Mouse (Mus musculus): ENCODE measurements around the gene Clybl. TPM values are rescaled to one million over a fixed set of nuclear protein-coding genes. Genes with fewer than 3 reads are reported as not detected.
A peak's percentile ranks its signal among the peaks of the same experiment; 100 is the strongest.

Clybl gene
- polyA plus RNA-seq, 1 experiment from 2014 or later = 30.0 TPM

DNA sequence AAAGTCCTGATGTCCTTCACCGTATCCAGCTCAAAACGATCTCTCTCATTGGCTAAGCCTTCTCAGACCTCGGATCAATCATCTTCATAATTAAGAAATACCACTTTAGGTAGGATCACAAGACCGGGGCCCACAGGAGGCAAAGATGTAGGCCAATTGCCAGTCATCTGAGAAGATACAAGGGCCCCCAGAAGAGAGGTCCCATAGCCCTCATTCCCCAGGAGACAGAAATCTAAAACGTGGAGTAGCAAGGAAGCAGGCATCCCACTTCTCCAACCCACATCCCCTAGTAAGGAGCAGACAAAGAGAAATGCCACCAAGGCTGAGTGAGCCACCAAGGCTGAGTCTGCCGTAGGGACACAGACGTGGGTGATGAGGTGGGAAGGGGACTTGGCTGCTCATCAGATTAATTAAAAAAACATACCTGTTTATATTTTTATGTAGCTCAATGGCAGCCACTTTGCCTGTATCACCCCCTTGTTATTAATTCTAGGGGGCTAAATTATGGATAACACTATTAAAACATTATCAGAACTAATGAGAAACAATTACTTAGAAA lies 223.2 kb downstream of the Clybl start:
- H3K27me3 ChIP-seq (replicated peaks) = peaks cover 58% of the 10 kb centered on the region
- peaks cover 4% of the 10 kb centered on the region; the same call in 1 of the 2 replicates for H3K4me1 ChIP-seq
- H3K4me2 ChIP-seq = no peak overlapping the region
- H3K9ac ChIP-seq = no peak overlapping the region
- no peaks in the 10 kb centered on the region for H3K9me3 ChIP-seq (replicated peaks)
- no peaks in the 10 kb centered on the region for H3K36me3 ChIP-seq
- WGBS (ENCODE audit: insufficient replicate concordance) = 69% methylated on average over 7 of the region's 7 CpGs
- no peak overlapping the region for H3K4me3 ChIP-seq
- no peak overlapping the region for H3K27ac ChIP-seq
- ATAC-seq = no peak

- Histone ChIP-seq H3K4me1 (peaks cover 4% of the 10 kb centered on the region; the same call in 1 of the 2 replicates), H3K4me3 (no peak overlapping the region), H3K4me2 (no peak overlapping the region), H3K9me3 (replicated peaks) (no peaks in the 10 kb centered on the region), H3K9ac (no peak overlapping the region), H3K27ac (no peak overlapping the region), H3K27me3 (replicated peaks) (peaks cover 64% of the 10 kb centered on the region), H3K36me3 (no peaks in the 10 kb centered on the region)
- WGBS (ENCODE audit: insufficient replicate concordance) = 56% methylated on average over 12 of the region's 12 CpGs
- ATAC-seq = no peak
These were observed 223.7 kb downstream of the Clybl start for GRCm38 (mm10) chr14:122405236-122405635.

DNA sequence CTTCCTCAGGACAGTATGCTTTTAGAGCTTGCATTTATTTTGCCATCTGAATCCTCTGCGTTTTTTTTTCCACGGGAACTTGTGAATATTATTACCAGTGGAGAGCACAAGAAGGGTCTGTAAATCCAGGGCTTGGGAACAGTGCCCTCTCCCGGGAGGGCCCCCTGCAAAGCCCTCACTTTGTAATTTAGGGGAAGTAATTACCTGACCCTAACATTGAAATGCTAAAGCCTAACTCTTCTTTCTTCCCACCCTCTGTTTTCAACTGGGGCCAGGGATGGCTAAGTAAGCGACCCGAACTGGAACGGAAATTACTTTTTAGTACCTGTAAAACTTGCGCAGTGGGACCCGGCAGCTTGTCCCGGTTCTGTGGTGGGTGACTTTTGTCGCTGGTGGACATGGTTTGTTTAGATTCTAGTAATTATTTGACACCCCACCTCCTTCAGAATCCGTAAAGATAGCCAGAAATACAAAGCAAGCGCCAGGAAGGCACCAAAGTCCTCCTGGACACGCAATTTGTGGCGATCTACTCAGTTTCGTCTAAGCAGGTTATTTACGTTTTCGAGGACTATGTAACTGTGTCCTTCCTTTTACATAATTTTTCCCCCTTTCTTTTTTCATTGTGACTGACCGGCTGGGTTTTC lies 224.5 kb downstream of the Clybl start:
- Histone ChIP-seq H3K4me3 (peak overlapping the region; percentile 35), H3K9me3 (replicated peaks) (no peaks in the 10 kb centered on the region), H3K4me2 (peak overlapping the region; percentile 63), H3K27me3 (replicated peaks) (peaks cover 65% of the 10 kb centered on the region), H3K9ac (no peak overlapping the region), H3K27ac (no peak overlapping the region), H3K36me3 (no peaks in the 10 kb centered on the region), H3K4me1 (peaks cover 4% of the 10 kb centered on the region; the same call in 1 of the 2 replicates)
- no peak for ATAC-seq
- WGBS (ENCODE audit: insufficient replicate concordance) = 3% methylated on average over 18 of the region's 18 CpGs

DNA sequence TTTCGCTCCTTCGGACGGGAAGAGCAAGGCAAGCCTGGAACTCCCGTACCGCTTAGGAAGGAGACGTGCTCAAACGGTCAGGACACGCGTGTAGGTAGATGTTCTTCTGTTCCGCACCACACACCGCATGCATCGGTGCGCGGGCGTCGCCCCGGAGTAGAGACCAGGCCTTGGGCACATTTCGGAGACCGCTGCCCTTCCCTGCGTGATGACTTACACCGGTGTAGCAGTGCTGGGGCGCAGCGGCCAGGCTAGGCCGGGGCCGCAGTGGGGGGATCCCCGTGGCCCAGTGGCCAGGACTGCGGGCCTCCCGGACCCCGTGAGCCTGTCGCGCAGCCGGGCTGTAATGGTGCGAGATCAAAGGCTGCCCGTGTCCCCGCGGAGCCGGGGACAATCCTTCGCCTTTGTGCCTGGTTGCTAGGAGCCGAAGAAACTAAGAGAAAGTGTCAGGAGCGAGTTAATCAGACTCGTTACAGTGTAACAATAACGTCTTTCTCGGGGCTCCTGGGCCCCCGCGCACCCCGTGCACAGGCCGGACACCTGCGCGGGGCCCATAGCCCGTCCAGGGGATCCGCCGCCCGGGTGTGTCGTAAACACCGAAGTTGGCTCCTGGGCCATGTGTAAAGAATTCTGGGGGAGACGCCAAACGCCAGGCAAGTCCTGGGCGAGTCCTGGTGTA lies 225.2 kb downstream of the Clybl start:
- Histone ChIP-seq H3K27me3 (replicated peaks) (peaks cover 71% of the 10 kb centered on the region), H3K9ac (no peak overlapping the region), H3K4me3 (peak overlapping the region; percentile 35), H3K36me3 (no peaks in the 10 kb centered on the region), H3K9me3 (replicated peaks) (no peaks in the 10 kb centered on the region), H3K4me2 (peak overlapping the region; percentile 63), H3K27ac (no peak overlapping the region), H3K4me1 (peaks cover 4% of the 10 kb centered on the region; the same call in 1 of the 2 replicates)
- ATAC-seq = no peak
- 4% methylated on average over 58 of the region's 58 CpGs for WGBS (ENCODE audit: insufficient replicate concordance)

- Histone ChIP-seq H3K4me1 (no peaks in the 10 kb centered on the region), H3K9ac (no peak overlapping the region), H3K4me3 (no peak overlapping the region), H3K9me3 (replicated peaks) (no peaks in the 10 kb centered on the region), H3K4me2 (no peak overlapping the region), H3K27me3 (replicated peaks) (peaks cover 30% of the 10 kb centered on the region), H3K27ac (no peak overlapping the region), H3K36me3 (no peaks in the 10 kb centered on the region)
- no peak for ATAC-seq
- WGBS (ENCODE audit: insufficient replicate concordance) = 65% methylated on average over 2 of the region's 2 CpGs
These were observed 231.5 kb downstream of the Clybl start for GRCm38 (mm10) chr14:122412841-122413541.

- H3K36me3 ChIP-seq = no peaks in the 10 kb centered on the region
- no peak overlapping the region for H3K9ac ChIP-seq
- no peak for ATAC-seq
- no peak overlapping the region for H3K27ac ChIP-seq
- 64% methylated on average over 2 of the region's 2 CpGs for WGBS (ENCODE audit: insufficient replicate concordance)
- H3K9me3 ChIP-seq (replicated peaks) = no peaks in the 10 kb centered on the region
- peaks cover 25% of the 10 kb centered on the region for H3K27me3 ChIP-seq (replicated peaks)
- H3K4me2 ChIP-seq = no peak overlapping the region
- H3K4me3 ChIP-seq = no peak overlapping the region
- no peaks in the 10 kb centered on the region for H3K4me1 ChIP-seq
These were observed 232.0 kb downstream of the Clybl start for GRCm38 (mm10) chr14:122413542-122413928.

DNA sequence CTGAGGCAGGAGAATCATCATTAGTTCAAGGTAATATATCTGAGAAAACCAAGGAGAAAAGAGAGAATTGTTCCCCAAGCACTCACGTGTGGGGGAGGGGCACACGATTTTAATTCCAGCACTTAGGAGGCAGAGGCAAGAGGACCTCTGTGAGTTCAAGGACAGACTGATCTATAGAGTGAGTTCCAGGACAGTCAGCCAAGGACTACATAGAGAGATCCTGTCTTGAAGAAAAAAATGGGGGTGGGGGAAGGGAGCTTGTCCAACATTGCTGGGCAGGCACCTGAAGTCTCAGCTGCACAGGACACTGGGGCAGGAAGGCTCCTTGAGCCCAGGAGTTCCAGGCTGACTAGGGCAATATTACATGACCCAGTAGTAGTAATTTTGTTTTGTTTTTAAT lies 233.3 kb downstream of the Clybl start:
- Histone ChIP-seq H3K4me3 (no peak overlapping the region), H3K27me3 (replicated peaks) (peaks cover 16% of the 10 kb centered on the region; the same call in 1 of the 2 replicates), H3K27ac (no peak overlapping the region), H3K36me3 (no peaks in the 10 kb centered on the region), H3K4me2 (no peak overlapping the region), H3K9ac (no peak overlapping the region), H3K9me3 (replicated peaks) (no peaks in the 10 kb centered on the region), H3K4me1 (no peaks in the 10 kb centered on the region)
- 65% methylated on average over 2 of the region's 2 CpGs for WGBS (ENCODE audit: insufficient replicate concordance)
- no peak for ATAC-seq

GRCm38 (mm10) chr14:122416166-122416771 lies 234.8 kb downstream of the Clybl start:
- no peak overlapping the region for H3K27ac ChIP-seq
- ATAC-seq = no peak
- no peaks in the 10 kb centered on the region for H3K4me1 ChIP-seq
- H3K4me3 ChIP-seq = no peak overlapping the region
- 36% methylated on average over 4 of the region's 4 CpGs for WGBS (ENCODE audit: insufficient replicate concordance)
- H3K9ac ChIP-seq = no peak overlapping the region
- H3K27me3 ChIP-seq (replicated peaks) = peaks cover 13% of the 10 kb centered on the region
- no peaks in the 10 kb centered on the region for H3K36me3 ChIP-seq
- H3K4me2 ChIP-seq = no peak overlapping the region
- no peaks in the 10 kb centered on the region for H3K9me3 ChIP-seq (replicated peaks)

- H3K36me3 ChIP-seq = no peaks in the 10 kb centered on the region
- H3K4me3 ChIP-seq = no peak overlapping the region
- H3K4me1 ChIP-seq = no peaks in the 10 kb centered on the region
- H3K9me3 ChIP-seq (replicated peaks) = no peaks in the 10 kb centered on the region
- no peak overlapping the region for H3K27ac ChIP-seq
- 82% methylated on average over 3 of the region's 3 CpGs for WGBS (ENCODE audit: insufficient replicate concordance)
- no peak overlapping the region for H3K9ac ChIP-seq
- H3K4me2 ChIP-seq = no peak overlapping the region
- H3K27me3 ChIP-seq (replicated peaks) = peaks cover 11% of the 10 kb centered on the region
- no peak for ATAC-seq
These were observed 242.9 kb downstream of the Clybl start for GRCm38 (mm10) chr14:122424441-122424840.

DNA sequence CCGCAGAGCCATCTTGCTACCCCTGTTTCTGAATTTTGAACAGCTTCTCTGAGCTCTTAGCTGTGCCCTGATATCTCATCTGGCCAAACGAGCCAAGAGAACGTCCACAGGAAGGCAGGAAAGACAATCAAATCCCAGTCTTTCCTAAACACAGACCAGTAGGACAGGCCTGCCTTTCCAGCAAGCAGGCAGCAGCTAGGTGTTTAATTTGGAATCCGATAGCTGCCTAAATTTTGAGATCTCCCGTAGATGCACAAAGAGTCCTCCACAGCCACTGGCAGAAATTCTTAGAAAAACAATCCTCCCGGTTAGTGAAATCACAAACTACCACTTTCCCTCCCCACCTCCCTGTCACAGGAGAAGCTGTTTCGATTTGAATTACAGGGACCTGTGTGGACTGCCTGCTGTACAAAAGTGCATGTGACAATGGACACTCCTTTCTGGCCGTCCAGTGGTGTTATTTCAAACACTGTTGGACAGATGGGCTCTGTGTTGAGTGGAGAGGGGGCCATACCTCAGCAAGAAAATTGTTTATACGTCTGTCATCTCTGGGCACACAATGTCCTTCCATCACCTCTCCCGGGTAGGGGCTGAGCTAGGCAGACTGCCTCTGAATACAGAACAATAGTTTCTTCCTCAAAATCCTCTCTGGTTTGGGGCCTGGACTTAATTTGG lies 245.2 kb downstream of the Clybl start:
- 51% methylated on average over 10 of the region's 10 CpGs for WGBS (ENCODE audit: insufficient replicate concordance)
- Histone ChIP-seq H3K4me2 (no peak overlapping the region), H3K9me3 (replicated peaks) (no peaks in the 10 kb centered on the region), H3K36me3 (no peaks in the 10 kb centered on the region), H3K27ac (no peak overlapping the region), H3K9ac (no peak overlapping the region), H3K4me3 (no peak overlapping the region), H3K4me1 (no peaks in the 10 kb centered on the region), H3K27me3 (replicated peaks) (peaks cover 6% of the 10 kb centered on the region; the same call in 1 of the 2 replicates)
- ATAC-seq = no peak

DNA sequence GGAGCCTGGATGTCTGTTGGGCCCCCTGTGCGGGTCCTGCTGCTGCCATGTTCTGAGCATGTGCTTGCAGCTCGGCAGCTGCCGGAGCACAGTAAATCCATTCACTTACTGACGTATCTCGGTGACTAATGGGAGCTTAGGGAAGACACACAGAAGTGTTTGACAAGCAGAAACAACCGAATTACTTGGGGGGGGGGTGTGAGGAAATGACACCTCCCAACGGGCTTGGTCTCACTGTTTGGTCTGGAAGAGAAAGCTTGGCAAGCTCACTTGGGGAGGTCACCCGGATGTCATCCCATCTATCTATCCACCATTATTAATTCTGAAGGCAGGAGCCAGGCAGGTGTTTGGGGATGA lies 245.7 kb downstream of the Clybl start:
- peaks cover 6% of the 10 kb centered on the region; the same call in 1 of the 2 replicates for H3K27me3 ChIP-seq (replicated peaks)
- no peak overlapping the region for H3K9ac ChIP-seq
- no peaks in the 10 kb centered on the region for H3K4me1 ChIP-seq
- WGBS (ENCODE audit: insufficient replicate concordance) = 67% methylated on average over 8 of the region's 8 CpGs
- no peak overlapping the region for H3K4me2 ChIP-seq
- no peak overlapping the region for H3K4me3 ChIP-seq
- H3K27ac ChIP-seq = no peak overlapping the region
- no peaks in the 10 kb centered on the region for H3K36me3 ChIP-seq
- ATAC-seq = no peak
- no peaks in the 10 kb centered on the region for H3K9me3 ChIP-seq (replicated peaks)
